In genomic region chr19:57425296-57425695, GRCm38 (mm10) we compare ENCODE assay signal across 25 mouse cellular contexts. TPM values are rescaled to one million over a fixed set of nuclear protein-coding genes. Genes with fewer than 3 reads are reported as not detected.
DNase-seq lines count a peak whose midpoint lies in the region; ATAC-seq and TF ChIP-seq lines count a peak whose summit lies in the region.
"Had no signal": no experiment of that assay in that cellular context is flagged by ENCODE, and none has a peak within 500 bp of the region (broad histone marks: within the 10 kb centered on the region; RNA-seq: fewer than 3 reads in every experiment).

No protein-coding gene starts in this region.

- 95% methylated on average over 15 of the region's 15 CpGs for WGBS in kidney, embryonic 14.5 days
- 96% methylated on average over 15 of the region's 15 CpGs for WGBS in kidney, adult 2 months

- H3K4me2 ChIP-seq in kidney, embryonic 14.5 days (replicated peaks; ENCODE audit: low read depth, low read length), result no peak overlapping the region
- H3K4me2 ChIP-seq: embryonic facial prominence, embryonic 13.5 days; embryonic facial prominence, embryonic 15.5 days; forebrain, embryonic 12.5 days had no signal

- H3K9ac ChIP-seq in kidney, embryonic 14.5 days (ENCODE audit: low read depth, low read length), result no peak overlapping the region
- H3K9ac ChIP-seq: embryonic facial prominence, embryonic 13.5 days; embryonic facial prominence, embryonic 15.5 days; forebrain, embryonic 12.5 days had no signal

- DNase-seq in kidney, adult 2 months, result no peak
- no peak for DNase-seq in testis, postnatal 10 days (ENCODE audit: low spot score)
- DNase-seq in ES-CJ7 (ENCODE audit: low read depth, low spot score) (peak; percentile 51), ZHBTc4 (ENCODE audit: low read depth, low spot score) (peak; percentile 61)
- no peak for DNase-seq in layer of hippocampus, adult 11-12 months (ENCODE audit: low spot score)
- DNase-seq in layer of hippocampus, postnatal 14 days (ENCODE audit: low spot score in 2 of 2), result no peak
- DNase-seq: adrenal gland, adult 8-10 months; adrenal gland, postnatal 14 days; adrenal gland, postnatal 36 days; cerebellum, adult 11-12 months; cerebellum, adult 2 months; cerebellum, adult 9-10 months; cerebellum, postnatal 10 days; cerebellum, postnatal 25 days had no signal

- no peak overlapping the region for H3K27ac ChIP-seq in kidney, embryonic 14.5 days (ENCODE audit: low read depth, low read length)
- H3K27ac ChIP-seq in kidney, adult 2 months (ENCODE audit: insufficient read depth, low read depth, low read length), result no peak overlapping the region
- no peak overlapping the region for H3K27ac ChIP-seq in testis, adult 2 months (ENCODE audit: control insufficient read depth, insufficient read depth, low read depth, low read length)
- H3K27ac ChIP-seq: embryonic facial prominence, embryonic 13.5 days; embryonic facial prominence, embryonic 15.5 days; forebrain, embryonic 10.5 days; forebrain, embryonic 12.5 days had no signal

- H3K4me3 ChIP-seq in kidney, embryonic 14.5 days (ENCODE audit: low read length), result no peak overlapping the region
- no peak overlapping the region for H3K4me3 ChIP-seq in kidney, adult 2 months (ENCODE audit: insufficient read depth, low read depth, low read length)
- peak overlapping the region; percentile 65 for H3K4me3 ChIP-seq in testis, adult 2 months (ENCODE audit: control insufficient read depth, low read depth, low read length)
- H3K4me3 ChIP-seq: embryonic facial prominence, embryonic 13.5 days; embryonic facial prominence, embryonic 15.5 days; erythroblast, embryonic 14.5 days; forebrain, embryonic 10.5 days; forebrain, embryonic 12.5 days had no signal

- ATAC-seq in kidney, embryonic 14.5 days (ENCODE audit: low FRiP score, low TSS enrichment), result 0 out of 2 replicates have a peak, but pooled peaks have one; percentile 37
- ATAC-seq: activated CD4-positive, CD25-positive, alpha-beta regulatory T cell, adult 4 months; forebrain, embryonic 14.5 days; forebrain, embryonic 16.5 days; Patski had no signal

- H3K27me3 ChIP-seq in kidney, embryonic 14.5 days (ENCODE audit: control insufficient read depth, insufficient read depth, low read length), result 0 out of 2 replicates have a peak, but pooled peaks cover 3% of the 10 kb centered on the region
- no peaks in the 10 kb centered on the region for H3K27me3 ChIP-seq in kidney, adult 2 months (replicated peaks; ENCODE audit: control insufficient read depth, insufficient read depth, low read length)
- H3K27me3 ChIP-seq in testis, adult 2 months (ENCODE audit: control insufficient read depth, insufficient read depth, low read length), result no peaks in the 10 kb centered on the region
- H3K27me3 ChIP-seq: embryonic facial prominence, embryonic 13.5 days; embryonic facial prominence, embryonic 15.5 days had no signal

- no peaks in the 10 kb centered on the region for H3K36me3 ChIP-seq in kidney, embryonic 14.5 days (ENCODE audit: control insufficient read depth, insufficient read depth, low read length)
- no peaks in the 10 kb centered on the region for H3K36me3 ChIP-seq in kidney, adult 2 months (ENCODE audit: control insufficient read depth, insufficient read depth, low read length)
- H3K36me3 ChIP-seq in testis, adult 2 months (ENCODE audit: control insufficient read depth, insufficient read depth, low read length), result no peaks in the 10 kb centered on the region
- H3K36me3 ChIP-seq: embryonic facial prominence, embryonic 13.5 days; embryonic facial prominence, embryonic 15.5 days; forebrain, embryonic 10.5 days; forebrain, embryonic 12.5 days had no signal

- H3K9me3 ChIP-seq in kidney, embryonic 14.5 days (ENCODE audit: control insufficient read depth, low read length), result no peaks in the 10 kb centered on the region
- H3K9me3 ChIP-seq: embryonic facial prominence, embryonic 13.5 days; embryonic facial prominence, embryonic 15.5 days; forebrain, embryonic 10.5 days; forebrain, embryonic 12.5 days had no signal

- peaks cover 15% of the 10 kb centered on the region; the same call in 1 of the 2 replicates for H3K4me1 ChIP-seq in kidney, embryonic 14.5 days (ENCODE audit: control insufficient read depth, insufficient read depth, low read length)
- no peaks in the 10 kb centered on the region for H3K4me1 ChIP-seq in kidney, adult 2 months (ENCODE audit: control insufficient read depth, insufficient read depth, low read length)
- peaks cover 5% of the 10 kb centered on the region for H3K4me1 ChIP-seq in testis, adult 2 months (ENCODE audit: control insufficient read depth, insufficient read depth, low read length)
- H3K4me1 ChIP-seq: embryonic facial prominence, embryonic 15.5 days had no signal

- no peak for TF ChIP-seq CTCF in kidney, adult 2 months (conservative IDR thresholded peaks at IDR 0.05; ENCODE audit: insufficient read depth, insufficient read length, low read depth, low read length)
- TF ChIP-seq CTCF in testis, adult 2 months (IDR thresholded peaks at IDR 0.05; ENCODE audit: control insufficient read depth, insufficient read depth, insufficient replicate concordance, low read depth, low read length), result no peak

- no peak for TF ChIP-seq POLR2A in kidney, adult 2 months (IDR thresholded peaks at IDR 0.05; ENCODE audit: low read depth, low read length)
- TF ChIP-seq POLR2A in testis, adult 2 months (IDR thresholded peaks at IDR 0.05; ENCODE audit: control insufficient read depth, low read depth, low read length), result no peak

RNA-seq across cellular contexts. Expression of gene Trub1, which starts 27.4 kb away (rescaled TPM):
- 23.4 and 33.9 TPM in 2 replicates for polyA plus RNA-seq in kidney, embryonic 14.5 days (2014; fragmentation: Nextera tagmentation; extraction: Ambion mirVana)
- 5.7 and 6.7 TPM in 2 replicates for polyA plus RNA-seq in kidney, adult 2 months (2012; rRNA removed)
- 1.8 and 1.9 TPM in 2 replicates for polyA plus RNA-seq in testis, adult 2 months (2012; rRNA removed)
- 10 to 100 TPM; 15.5 to 17.7 TPM for total RNA-seq in layer of hippocampus, postnatal 14 days (2021)

Comparison
In these comparisons a context has a peak if more than half of its experiments do, and no peak if none do; other contexts are left out.
1. DNase-seq: peak in ES-CJ7 (single experiment) and ZHBTc4 (single experiment); none in kidney, adult 2 months (single experiment), testis, postnatal 10 days (single experiment), layer of hippocampus, adult 11-12 months (single experiment) and layer of hippocampus, postnatal 14 days (0 of 2).